Mouse (Mus musculus): ENCODE measurements at regions not wholly inside any gene's neighbourhood (a gene's known extent, or its start where the extent isn't known, plus 50 kb on each side); places are given as distances from the start of the nearest gene placed in this dataset.
A peak's percentile ranks its signal among the peaks of the same experiment; 100 is the strongest.
"Not testable (repeated sequence)": the region's sequence is repeated elsewhere in the genome, so short reads cannot be mapped to it uniquely, and the experiment has no call there.

GRCm38 (mm10) chr3:17620398-17620797 is 327.8 kb upstream of the Cypt12 start:
- no peak for ATAC-seq (ENCODE audit: low read depth)

GRCm38 (mm10) chr3:17632484-17632883 is 315.7 kb upstream of the Cypt12 start:
- ATAC-seq (ENCODE audit: low read depth) = no peak
- H3K9ac ChIP-seq (ENCODE audit: low read depth, low read length) = no peak overlapping the region
- H3K9me3 ChIP-seq (ENCODE audit: control insufficient read depth, low read length) = no peaks in the 10 kb centered on the region
- no peak overlapping the region for H3K4me3 ChIP-seq (ENCODE audit: low read depth, low read length)
- no peaks in the 10 kb centered on the region for H3K4me1 ChIP-seq (ENCODE audit: control insufficient read depth, insufficient read depth, low read length)
- H3K27ac ChIP-seq (replicated peaks; ENCODE audit: low read depth, low read length) = no peak overlapping the region
- H3K36me3 ChIP-seq (ENCODE audit: control insufficient read depth, insufficient read depth, low read length) = no peaks in the 10 kb centered on the region
- no peak overlapping the region for H3K4me2 ChIP-seq (ENCODE audit: low read depth, low read length)
- 85% methylated on average over 3 of the region's 3 CpGs for WGBS
- no peak for DNase-seq (ENCODE audit: low spot score)
- no peaks in the 10 kb centered on the region for H3K27me3 ChIP-seq (replicated peaks; ENCODE audit: control insufficient read depth, insufficient read depth, low read length)

More at GRCm38 (mm10) chr3:17620398-17620797, 327.8 kb upstream of the Cypt12 start:
- Histone ChIP-seq H3K4me3 (ENCODE audit: low read depth, low read length) (no peak overlapping the region), H3K27me3 (replicated peaks; ENCODE audit: control insufficient read depth, insufficient read depth, low read length) (no peaks in the 10 kb centered on the region), H3K36me3 (ENCODE audit: control insufficient read depth, insufficient read depth, low read length) (no peaks in the 10 kb centered on the region), H3K27ac (replicated peaks; ENCODE audit: low read depth, low read length) (no peak overlapping the region), H3K9ac (ENCODE audit: low read depth, low read length) (no peak overlapping the region), H3K9me3 (ENCODE audit: control insufficient read depth, low read length) (no peaks in the 10 kb centered on the region), H3K4me2 (ENCODE audit: low read depth, low read length) (no peak overlapping the region), H3K4me1 (ENCODE audit: control insufficient read depth, insufficient read depth, low read length) (no peaks in the 10 kb centered on the region)
- DNase-seq (ENCODE audit: low spot score) = no peak
- 75% methylated on average over 2 of the region's 2 CpGs for WGBS

- Histone ChIP-seq H3K27me3 (replicated peaks; ENCODE audit: control insufficient read depth, insufficient read depth, low read length) (no peaks in the 10 kb centered on the region), H3K4me3 (ENCODE audit: low read depth, low read length) (no peak overlapping the region), H3K27ac (replicated peaks; ENCODE audit: low read depth, low read length) (no peak overlapping the region), H3K9me3 (ENCODE audit: control insufficient read depth, low read length) (no peaks in the 10 kb centered on the region), H3K4me2 (ENCODE audit: low read depth, low read length) (no peak overlapping the region), H3K36me3 (ENCODE audit: control insufficient read depth, insufficient read depth, low read length) (no peaks in the 10 kb centered on the region), H3K4me1 (ENCODE audit: control insufficient read depth, insufficient read depth, low read length) (no peaks in the 10 kb centered on the region), H3K9ac (ENCODE audit: low read depth, low read length) (no peak overlapping the region)
- DNase-seq (ENCODE audit: low spot score) (no peak), ATAC-seq (ENCODE audit: low read depth) (no peak)
Observed at GRCm38 (mm10) chr3:17636276-17636675, 311.9 kb upstream of the Cypt12 start.

- 80% methylated on average over 2 of the region's 2 CpGs for WGBS
- not testable (repeated sequence) for H3K9ac ChIP-seq (ENCODE audit: low read depth, low read length)
Observed at GRCm38 (mm10) chr3:17659988-17660387, 288.2 kb upstream of the Cypt12 start.

GRCm38 (mm10) chr3:17661987-17662386 is 286.2 kb upstream of the Cypt12 start:
- no peak for ATAC-seq (ENCODE audit: low read depth)
- no peak overlapping the region for H3K4me3 ChIP-seq (ENCODE audit: low read depth, low read length)
- 58% methylated on average over 1 of the region's 1 CpGs for WGBS

More at GRCm38 (mm10) chr3:17659988-17660387, 288.2 kb upstream of the Cypt12 start:
- not testable (repeated sequence) for H3K36me3 ChIP-seq (ENCODE audit: control insufficient read depth, insufficient read depth, low read length); H3K4me1 ChIP-seq (ENCODE audit: control insufficient read depth, insufficient read depth, low read length); H3K27me3 ChIP-seq (replicated peaks; ENCODE audit: control insufficient read depth, insufficient read depth, low read length); ATAC-seq (ENCODE audit: low read depth); H3K9me3 ChIP-seq (ENCODE audit: control insufficient read depth, low read length); H3K27ac ChIP-seq (replicated peaks; ENCODE audit: low read depth, low read length); H3K4me3 ChIP-seq (ENCODE audit: low read depth, low read length); DNase-seq (ENCODE audit: low spot score); H3K4me2 ChIP-seq (ENCODE audit: low read depth, low read length)

GRCm38 (mm10) chr3:17667016-17667415 is 281.2 kb upstream of the Cypt12 start:
- no peaks in the 10 kb centered on the region for H3K27me3 ChIP-seq (replicated peaks; ENCODE audit: control insufficient read depth, insufficient read depth, low read length)
- DNase-seq (ENCODE audit: low spot score) (no peak), ATAC-seq (ENCODE audit: low read depth) (no peak)
- H3K4me2 ChIP-seq (ENCODE audit: low read depth, low read length) = no peak overlapping the region
- H3K4me3 ChIP-seq (ENCODE audit: low read depth, low read length) = no peak overlapping the region
- no peak overlapping the region for H3K27ac ChIP-seq (replicated peaks; ENCODE audit: low read depth, low read length)
- H3K4me1 ChIP-seq (ENCODE audit: control insufficient read depth, insufficient read depth, low read length) = no peaks in the 10 kb centered on the region
- no peaks in the 10 kb centered on the region for H3K9me3 ChIP-seq (ENCODE audit: control insufficient read depth, low read length)
- H3K36me3 ChIP-seq (ENCODE audit: control insufficient read depth, insufficient read depth, low read length) = no peaks in the 10 kb centered on the region
- no peak overlapping the region for H3K9ac ChIP-seq (ENCODE audit: low read depth, low read length)
- WGBS = 77% methylated on average over 1 of the region's 1 CpGs

More at GRCm38 (mm10) chr3:17661987-17662386, 286.2 kb upstream of the Cypt12 start:
- Histone ChIP-seq H3K27me3 (replicated peaks; ENCODE audit: control insufficient read depth, insufficient read depth, low read length) (no peaks in the 10 kb centered on the region), H3K9ac (ENCODE audit: low read depth, low read length) (no peak overlapping the region), H3K27ac (replicated peaks; ENCODE audit: low read depth, low read length) (no peak overlapping the region), H3K36me3 (ENCODE audit: control insufficient read depth, insufficient read depth, low read length) (no peaks in the 10 kb centered on the region), H3K4me1 (ENCODE audit: control insufficient read depth, insufficient read depth, low read length) (no peaks in the 10 kb centered on the region), H3K9me3 (ENCODE audit: control insufficient read depth, low read length) (no peaks in the 10 kb centered on the region), H3K4me2 (ENCODE audit: low read depth, low read length) (no peak overlapping the region)
- DNase-seq (ENCODE audit: low spot score) = no peak

- Histone ChIP-seq H3K9ac (ENCODE audit: low read depth, low read length) (no peak overlapping the region), H3K4me3 (ENCODE audit: low read depth, low read length) (no peak overlapping the region), H3K36me3 (ENCODE audit: control insufficient read depth, insufficient read depth, low read length) (no peaks in the 10 kb centered on the region), H3K9me3 (ENCODE audit: control insufficient read depth, low read length) (no peaks in the 10 kb centered on the region), H3K4me2 (ENCODE audit: low read depth, low read length) (no peak overlapping the region), H3K4me1 (ENCODE audit: control insufficient read depth, insufficient read depth, low read length) (no peaks in the 10 kb centered on the region), H3K27ac (replicated peaks; ENCODE audit: low read depth, low read length) (no peak overlapping the region), H3K27me3 (replicated peaks; ENCODE audit: control insufficient read depth, insufficient read depth, low read length) (no peaks in the 10 kb centered on the region)
- DNase-seq (ENCODE audit: low spot score) = peak; percentile 1
- WGBS = 71% methylated on average over 2 of the region's 2 CpGs
- ATAC-seq (ENCODE audit: low read depth) = no peak
Observed at GRCm38 (mm10) chr3:17668839-17669238, 279.4 kb upstream of the Cypt12 start.

Data from embryonic facial prominence, embryonic 14.5 days (tissue).